19 mouse cellular contexts compared by ENCODE assay signal in the genomic region with DNA sequence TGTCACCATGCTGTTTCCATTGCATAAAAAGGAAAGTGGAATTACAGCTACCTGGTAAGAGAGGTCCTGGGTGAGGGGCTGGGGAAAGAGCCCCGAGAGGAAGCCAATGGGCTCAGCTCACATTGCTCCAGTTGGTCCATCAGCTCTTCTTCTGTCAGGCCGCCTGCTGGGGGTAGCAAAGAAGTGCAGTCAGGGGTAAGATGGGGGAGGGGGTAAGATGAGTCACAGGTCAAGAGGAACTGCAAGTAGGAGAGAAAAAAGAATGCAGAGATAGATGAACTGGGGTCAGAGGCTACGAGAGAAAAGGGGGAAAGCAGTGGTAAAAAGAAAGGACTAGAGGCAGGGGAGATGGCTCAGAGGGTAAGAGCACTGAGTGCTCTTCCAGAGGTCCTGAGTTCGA. TPM values are rescaled to one million over a fixed set of nuclear protein-coding genes. Genes with fewer than 3 reads are reported as not detected.
DNase-seq lines count a peak whose midpoint lies in the region; ATAC-seq and TF ChIP-seq lines count a peak whose summit lies in the region.
"Had no signal": no experiment of that assay in that cellular context is flagged by ENCODE, and none has a peak within 500 bp of the region (broad histone marks: within the 10 kb centered on the region; RNA-seq: fewer than 3 reads in every experiment).

No protein-coding gene starts in this region.

- no peak overlapping the region for H3K9ac ChIP-seq in forebrain, embryonic 11.5 days (ENCODE audit: low read length)
- H3K9ac ChIP-seq in forebrain, embryonic 14.5 days (ENCODE audit: low read length) = no peak overlapping the region
- no peak overlapping the region for H3K9ac ChIP-seq in midbrain, postnatal 0 days (replicated peaks; ENCODE audit: low read length, poor library complexity, severe bottlenecking)
- H3K9ac ChIP-seq in midbrain, embryonic 11.5 days (ENCODE audit: low read length) = no peak overlapping the region
- H3K9ac ChIP-seq: liver, embryonic 15.5 days; midbrain, embryonic 13.5 days; neural tube, embryonic 13.5 days had no signal

- no peaks in the 10 kb centered on the region for H3K4me1 ChIP-seq in forebrain, embryonic 11.5 days (replicated peaks; ENCODE audit: control insufficient read depth, insufficient read depth, low read length)
- peaks cover under 1% of the 10 kb centered on the region; the same call in 1 of the 2 replicates for H3K4me1 ChIP-seq in forebrain, embryonic 14.5 days (ENCODE audit: control insufficient read depth, insufficient read depth, low read length)
- H3K4me1 ChIP-seq in midbrain, postnatal 0 days (ENCODE audit: insufficient read depth, low read length) = peaks cover 2% of the 10 kb centered on the region; the same call in 1 of the 2 replicates
- H3K4me1 ChIP-seq in midbrain, embryonic 11.5 days (ENCODE audit: control insufficient read depth, insufficient read depth, low read length) = peaks cover 1% of the 10 kb centered on the region
- H3K4me1 ChIP-seq: liver, embryonic 15.5 days had no signal

- peak; percentile 37 for TF ChIP-seq CTCF in midbrain, postnatal 0 days (IDR thresholded peaks at IDR 0.05)

- H3K36me3 ChIP-seq in forebrain, embryonic 11.5 days (ENCODE audit: control insufficient read depth, insufficient read depth, low read length) = no peaks in the 10 kb centered on the region; the same call in 1 of the 2 replicates
- H3K36me3 ChIP-seq in forebrain, embryonic 14.5 days (ENCODE audit: control insufficient read depth, insufficient read depth, low read length) = peaks cover 62% of the 10 kb centered on the region
- peaks cover 27% of the 10 kb centered on the region for H3K36me3 ChIP-seq in midbrain, postnatal 0 days (ENCODE audit: insufficient read depth, low read length)
- H3K36me3 ChIP-seq in midbrain, embryonic 11.5 days (ENCODE audit: control insufficient read depth, insufficient read depth, low read length) = peaks cover 7% of the 10 kb centered on the region; the same call in 1 of the 2 replicates
- H3K36me3 ChIP-seq in splenic B cell, adult 2 months (ENCODE audit: control insufficient read depth, insufficient read depth, low read length, poor library complexity, severe bottlenecking) = peaks cover 2% of the 10 kb centered on the region

- H3K27me3 ChIP-seq in forebrain, embryonic 11.5 days (ENCODE audit: control insufficient read depth, insufficient read depth, low read length) = no peaks in the 10 kb centered on the region
- 0 out of 2 replicates have a peak, but pooled peaks cover 3% of the 10 kb centered on the region for H3K27me3 ChIP-seq in forebrain, embryonic 14.5 days (replicated peaks; ENCODE audit: control insufficient read depth, insufficient read depth, low read length)
- peaks cover 6% of the 10 kb centered on the region for H3K27me3 ChIP-seq in midbrain, postnatal 0 days (ENCODE audit: insufficient read depth, low read length)
- H3K27me3 ChIP-seq in midbrain, embryonic 11.5 days (ENCODE audit: control insufficient read depth, insufficient read depth, low read length) = peaks cover 13% of the 10 kb centered on the region
- no peaks in the 10 kb centered on the region for H3K27me3 ChIP-seq in splenic B cell, adult 2 months (ENCODE audit: control insufficient read depth, insufficient read depth, low read length, poor library complexity, severe bottlenecking)

- 41% methylated on average over 4 of the region's 4 CpGs for WGBS in forebrain, embryonic 11.5 days
- WGBS in forebrain, embryonic 14.5 days = 48% methylated on average over 4 of the region's 4 CpGs
- WGBS in midbrain, postnatal 0 days = 42% methylated on average over 4 of the region's 4 CpGs
- WGBS in midbrain, embryonic 11.5 days = 30% methylated on average over 4 of the region's 4 CpGs

- H3K4me2 ChIP-seq in forebrain, embryonic 11.5 days (ENCODE audit: low read depth, low read length, severe bottlenecking) = no peak overlapping the region
- H3K4me2 ChIP-seq in forebrain, embryonic 14.5 days (ENCODE audit: low read length) = no peak overlapping the region
- H3K4me2 ChIP-seq in midbrain, postnatal 0 days (ENCODE audit: low read depth, low read length, poor library complexity, severe bottlenecking) = no peak overlapping the region
- no peak overlapping the region for H3K4me2 ChIP-seq in midbrain, embryonic 11.5 days
- H3K4me2 ChIP-seq: liver, embryonic 15.5 days; midbrain, embryonic 13.5 days; neural tube, embryonic 13.5 days had no signal

- no peak overlapping the region for H3K27ac ChIP-seq in forebrain, embryonic 11.5 days (ENCODE audit: low read depth, low read length)
- no peak overlapping the region for H3K27ac ChIP-seq in forebrain, embryonic 14.5 days (ENCODE audit: low read depth, low read length)
- no peak overlapping the region for H3K27ac ChIP-seq in midbrain, postnatal 0 days (ENCODE audit: low read depth, low read length)
- H3K27ac ChIP-seq in midbrain, embryonic 11.5 days (ENCODE audit: low read depth, low read length) = no peak overlapping the region
- H3K27ac ChIP-seq: heart, adult 2 months; hindbrain, embryonic 10.5 days; liver, embryonic 15.5 days; midbrain, embryonic 13.5 days; neural tube, embryonic 13.5 days had no signal

- H3K4me3 ChIP-seq in forebrain, embryonic 11.5 days (ENCODE audit: low read depth, low read length) = no peak overlapping the region
- no peak overlapping the region for H3K4me3 ChIP-seq in forebrain, embryonic 14.5 days (ENCODE audit: low read depth, low read length)
- no peak overlapping the region for H3K4me3 ChIP-seq in midbrain, postnatal 0 days (ENCODE audit: low read depth, low read length)
- H3K4me3 ChIP-seq in midbrain, embryonic 11.5 days (ENCODE audit: low read depth, low read length) = no peak overlapping the region
- H3K4me3 ChIP-seq: heart, adult 2 months; hindbrain, embryonic 10.5 days; liver, embryonic 15.5 days; midbrain, embryonic 13.5 days; neural tube, embryonic 13.5 days had no signal

- ATAC-seq in forebrain, embryonic 11.5 days (replicated peaks; ENCODE audit: low FRiP score) = no peak
- no peak for ATAC-seq in forebrain, embryonic 14.5 days
- no peak for ATAC-seq in midbrain, postnatal 0 days (ENCODE audit: low FRiP score)
- no peak for ATAC-seq in midbrain, embryonic 11.5 days (ENCODE audit: low FRiP score)
- ATAC-seq: forebrain, embryonic 16.5 days had no signal

- DNase-seq in forebrain, embryonic 11.5 days (ENCODE audit: low spot score) = peak; percentile 48
- no peak for DNase-seq in forebrain, embryonic 14.5 days (ENCODE audit: low spot score)
- no peak for DNase-seq in midbrain, postnatal 0 days (ENCODE audit: low spot score)
- DNase-seq in midbrain, embryonic 11.5 days (ENCODE audit: low spot score, missing footprints) = no peak
- peak; percentile 21 for DNase-seq in adipocyte (ENCODE audit: low spot score)
- peak; percentile 70 for DNase-seq in splenic B cell, adult 2 months (ENCODE audit: low read depth, low spot score)
- no peak for DNase-seq in Muller cell, postnatal 12 days (ENCODE audit: inconsistent ontology term)
- no peak for DNase-seq in layer of hippocampus, postnatal 14 days (ENCODE audit: low spot score in 2 of 2)
- DNase-seq: adrenal gland, adult 8-10 months; heart, adult 2 months; right cerebral cortex, postnatal 25 days had no signal

- no peaks in the 10 kb centered on the region for H3K9me3 ChIP-seq in forebrain, embryonic 11.5 days (ENCODE audit: control insufficient read depth, low read length)
- no peaks in the 10 kb centered on the region for H3K9me3 ChIP-seq in forebrain, embryonic 14.5 days (replicated peaks; ENCODE audit: control insufficient read depth, low read length)
- no peaks in the 10 kb centered on the region for H3K9me3 ChIP-seq in midbrain, postnatal 0 days (ENCODE audit: low read length)
- no peaks in the 10 kb centered on the region for H3K9me3 ChIP-seq in midbrain, embryonic 11.5 days (ENCODE audit: control insufficient read depth, low read length)
- H3K9me3 ChIP-seq: hindbrain, embryonic 10.5 days; liver, embryonic 15.5 days; midbrain, embryonic 13.5 days; neural tube, embryonic 13.5 days had no signal

RNA-seq across cellular contexts. Expression of a gene that starts 5.1 kb away (rescaled TPM):
- 11.9 and 13.0 TPM in 2 replicates for polyA plus RNA-seq in forebrain, embryonic 11.5 days (2014; fragmentation: Nextera tagmentation; extraction: Ambion mirVana)
- polyA plus RNA-seq in forebrain, embryonic 14.5 days (2014; fragmentation: Nextera tagmentation; extraction: Ambion mirVana) = 8.0 and 11.0 TPM in 2 replicates
- 25.3 and 44.3 TPM in 2 replicates for total RNA-seq in midbrain, postnatal 0 days (2014; rRNA removed)
- 13.6 and 16.0 TPM in 2 replicates for polyA plus RNA-seq in midbrain, postnatal 0 days (2015; fragmentation: Nextera tagmentation; extraction: Ambion mirVana)
- 2.9 and 5.8 TPM in 2 replicates for polyA plus RNA-seq in midbrain, embryonic 11.5 days (2014; fragmentation: Nextera tagmentation; extraction: Ambion mirVana)
- 10 to 100 TPM; 55.0 to 55.3 TPM for total RNA-seq in layer of hippocampus, postnatal 14 days (2021)

RNA-seq across cellular contexts. Expression of a gene that starts 13.2 kb away (rescaled TPM):
- 64.3 and 67.6 TPM in 2 replicates for polyA plus RNA-seq in forebrain, embryonic 11.5 days (2014; fragmentation: Nextera tagmentation; extraction: Ambion mirVana)
- 52.4 and 66.4 TPM in 2 replicates for polyA plus RNA-seq in forebrain, embryonic 14.5 days (2014; fragmentation: Nextera tagmentation; extraction: Ambion mirVana)
- 36.3 and 42.7 TPM in 2 replicates for total RNA-seq in midbrain, postnatal 0 days (2014; rRNA removed)
- 24.1 and 25.1 TPM in 2 replicates for polyA plus RNA-seq in midbrain, postnatal 0 days (2015; fragmentation: Nextera tagmentation; extraction: Ambion mirVana)
- polyA plus RNA-seq in midbrain, embryonic 11.5 days (2014; fragmentation: Nextera tagmentation; extraction: Ambion mirVana) = 45.9 and 50.7 TPM in 2 replicates
- total RNA-seq in layer of hippocampus, postnatal 14 days (2021) = 10 to 100 TPM; 24.7 to 26.2 TPM

RNA-seq across cellular contexts. Expression of a gene that starts 14.6 kb away (rescaled TPM):
- not detected in 2 replicates for polyA plus RNA-seq in forebrain, embryonic 11.5 days (2014; fragmentation: Nextera tagmentation; extraction: Ambion mirVana)
- polyA plus RNA-seq in forebrain, embryonic 14.5 days (2014; fragmentation: Nextera tagmentation; extraction: Ambion mirVana) = 0.38 TPM in 1 of 2 replicates, not detected in the other
- total RNA-seq in midbrain, postnatal 0 days (2014; rRNA removed) = not detected in 2 replicates
- polyA plus RNA-seq in midbrain, postnatal 0 days (2015; fragmentation: Nextera tagmentation; extraction: Ambion mirVana) = not detected in 2 replicates
- polyA plus RNA-seq in midbrain, embryonic 11.5 days (2014; fragmentation: Nextera tagmentation; extraction: Ambion mirVana) = not detected in 2 replicates
- total RNA-seq in layer of hippocampus, postnatal 14 days (2021) = not detected
- total RNA-seq: left cerebral cortex, adult 18-20 months had no signal
- polyA plus RNA-seq: embryonic facial prominence, embryonic 11.5 days; forebrain, embryonic 16.5 days; heart, adult 2 months; hindbrain, embryonic 10.5 days; midbrain, embryonic 13.5 days; neural tube, embryonic 13.5 days; thymus, postnatal 0 days had no signal

Comparison
In these comparisons a context has a peak if more than half of its experiments do, and no peak if none do; other contexts are left out.
1. DNase-seq: peak in forebrain, embryonic 11.5 days (single experiment), adipocyte (single experiment) and splenic B cell, adult 2 months (single experiment); none in forebrain, embryonic 14.5 days (single experiment), midbrain, postnatal 0 days (single experiment), midbrain, embryonic 11.5 days (single experiment), Muller cell, postnatal 12 days (single experiment) and layer of hippocampus, postnatal 14 days (0 of 2).